Mouse (Mus musculus) limb, embryonic 10.5 days (tissue): ENCODE measurements around the gene Tas2r126. TPM values are rescaled to one million over a fixed set of nuclear protein-coding genes. Genes with fewer than 3 reads are reported as not detected.

Experiments used
- DNase-seq: peaks from one replicate; pipeline ENCODE4 v3.0.0-alpha.2; 2017; ENCODE audit warnings: low spot score
- H3K27ac ChIP-seq: fragments of 300-500 bp; sonication (generic); 2 replicates; pipeline ENCODE4 v1.5.1; 2016; ENCODE audit warnings: mild to moderate bottlenecking
- H3K27me3 ChIP-seq: fragments of 300-500 bp; sonication (generic); 2 replicates; pipeline ENCODE4 v1.6.1; 2016; ENCODE audit warnings: low read depth, mild to moderate bottlenecking; ENCODE audit not compliant: poor library complexity, severe bottlenecking
- H3K36me3 ChIP-seq: fragments of 300-500 bp; sonication (generic); 2 replicates; pipeline ENCODE4 v1.6.1; 2016; ENCODE audit warnings: mild to moderate bottlenecking, moderate library complexity
- H3K4me1 ChIP-seq: fragments of 300-500 bp; sonication (generic); 2 replicates; pipeline ENCODE4 v1.6.1; 2016
- H3K4me3 ChIP-seq: fragments of 300-500 bp; sonication (generic); 2 replicates; pipeline ENCODE4 v1.5.1; 2016; ENCODE audit warnings: mild to moderate bottlenecking, moderate library complexity
- H3K9me3 ChIP-seq: fragments of 300-500 bp; sonication (generic); replicated peaks from 2 replicates; pipeline ENCODE4 v1.6.1; 2016; ENCODE audit warnings: mild to moderate bottlenecking
- WGBS: fragments of 180-500 bp; shearing (Covaris S2); methylation state at CpG from one replicate; pipeline ENCODE4 v1.1.7; 2016; 5-methylcytosine and 5-hydroxymethylcytosine counted together
- polyA plus RNA-seq: library from polyadenylated mRNA; unstranded; fragments of >200 nt; fragmentation: Nextera tagmentation; extraction: Ambion mirVana; gene quantifications from 2 replicates; pipeline ENCODE4 v1.2.1, GENCODE M21; 2016

Gene Tas2r126
- not detected in 2 replicates for polyA plus RNA-seq

GRCm38 (mm10) chr6:42434446-42434845 lies at the start of gene Tas2r126:
Gene Tas2r126 (plus strand): TSS chr6:42434535.
- DNase-seq: no peak
- WGBS: 90% methylated on average over 6 of the region's 6 CpGs
- Histone ChIP-seq H3K4me3 (no peak within 1 kb of the TSS), H3K9me3 (no peaks in the 10 kb centered on the region), H3K4me1 (no peaks in the 10 kb centered on the region), H3K27me3 (no peaks in the 10 kb centered on the region), H3K36me3 (no peaks in the 10 kb centered on the region), H3K27ac (no peak within 1 kb of the TSS)

DNA sequence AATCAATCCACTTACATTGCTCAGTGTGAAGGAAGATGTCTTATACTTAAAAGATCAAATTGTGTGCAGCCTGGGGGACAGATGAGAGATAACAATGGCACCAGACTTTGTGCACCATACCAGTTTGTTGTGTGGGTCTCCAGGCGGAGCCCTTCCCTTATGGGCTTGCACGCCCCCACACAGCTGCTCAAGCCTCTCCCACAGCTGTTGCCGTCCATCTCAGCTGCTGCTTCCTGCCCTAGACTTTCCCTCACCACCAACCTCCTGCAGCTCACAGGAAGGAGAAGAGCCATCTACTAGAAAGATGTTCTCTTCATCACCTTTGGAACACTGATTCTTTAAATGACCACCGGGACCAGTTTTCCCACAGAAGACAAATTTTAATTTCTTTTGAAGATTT lies 48.7 kb upstream of the Tas2r126 start:
- H3K4me1 ChIP-seq: peaks cover 13% of the 10 kb centered on the region
- H3K27ac ChIP-seq: no peak overlapping the region
- H3K36me3 ChIP-seq: no peaks in the 10 kb centered on the region
- H3K27me3 ChIP-seq: no peaks in the 10 kb centered on the region
- DNase-seq: no peak
- H3K9me3 ChIP-seq: no peaks in the 10 kb centered on the region
- H3K4me3 ChIP-seq: no peak overlapping the region
- WGBS: 85% methylated on average over 4 of the region's 4 CpGs

GRCm38 (mm10) chr6:42391796-42392330 lies 42.5 kb upstream of the Tas2r126 start:
- Histone ChIP-seq H3K27me3 (no peaks in the 10 kb centered on the region), H3K36me3 (no peaks in the 10 kb centered on the region), H3K27ac (no peak overlapping the region), H3K4me3 (no peak overlapping the region), H3K9me3 (no peaks in the 10 kb centered on the region), H3K4me1 (peaks cover 8% of the 10 kb centered on the region; the same call in 1 of the 2 replicates)
- WGBS: 29% methylated on average over 2 of the region's 2 CpGs
- no peak for DNase-seq

- H3K4me1 ChIP-seq: peaks cover 8% of the 10 kb centered on the region; the same call in 1 of the 2 replicates
- no peak for DNase-seq
- H3K27me3 ChIP-seq: no peaks in the 10 kb centered on the region
- no peak overlapping the region for H3K27ac ChIP-seq
- H3K9me3 ChIP-seq: no peaks in the 10 kb centered on the region
- H3K4me3 ChIP-seq: no peak overlapping the region
- no peaks in the 10 kb centered on the region for H3K36me3 ChIP-seq
- WGBS: 85% methylated on average over 9 of the region's 9 CpGs
Observed at GRCm38 (mm10) chr6:42395960-42396809, 38.1 kb upstream of the Tas2r126 start.

DNA sequence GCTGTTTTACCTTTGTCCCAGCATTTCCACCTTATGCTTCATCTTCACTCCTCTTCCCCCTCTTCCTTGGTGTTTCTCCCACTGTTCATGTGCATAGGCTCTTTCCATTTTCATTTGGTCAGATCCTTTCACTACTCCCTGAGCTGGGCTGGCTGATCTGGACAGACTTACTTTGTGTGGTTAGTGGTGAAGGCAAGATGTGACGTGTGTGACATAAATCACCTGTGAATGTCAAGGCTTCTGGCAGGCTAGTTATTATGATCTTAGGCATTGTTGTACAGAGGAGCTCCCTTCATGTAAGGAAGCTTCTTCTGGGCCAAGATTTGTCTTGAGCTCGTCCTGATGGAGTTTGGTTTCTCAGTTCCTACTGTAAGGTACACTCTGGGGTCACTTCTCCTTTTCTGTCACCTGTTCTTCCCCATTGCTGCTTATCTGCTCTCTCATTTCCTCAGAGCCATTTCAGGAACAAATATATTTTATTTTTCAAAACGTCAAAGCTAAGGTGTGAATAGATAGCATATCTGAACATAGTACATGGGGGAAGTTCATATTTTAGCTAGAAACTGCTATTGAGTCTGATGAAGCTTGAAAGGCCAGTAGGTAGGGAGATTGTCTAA lies 37.2 kb upstream of the Tas2r126 start:
- Histone ChIP-seq H3K36me3 (no peaks in the 10 kb centered on the region), H3K4me3 (no peak overlapping the region), H3K4me1 (0 out of 2 replicates have a peak, but pooled peaks cover 1% of the 10 kb centered on the region), H3K9me3 (no peaks in the 10 kb centered on the region), H3K27ac (no peak overlapping the region), H3K27me3 (no peaks in the 10 kb centered on the region)
- no peak for DNase-seq
- WGBS: 85% methylated on average over 3 of the region's 3 CpGs

GRCm38 (mm10) chr6:42398285-42398684 lies 36.0 kb upstream of the Tas2r126 start:
- H3K36me3 ChIP-seq: no peaks in the 10 kb centered on the region
- 93% methylated on average over 3 of the region's 3 CpGs for WGBS
- no peaks in the 10 kb centered on the region for H3K27me3 ChIP-seq
- no peak for DNase-seq
- H3K9me3 ChIP-seq: no peaks in the 10 kb centered on the region
- H3K4me3 ChIP-seq: no peak overlapping the region
- H3K27ac ChIP-seq: no peak overlapping the region
- no peaks in the 10 kb centered on the region for H3K4me1 ChIP-seq

GRCm38 (mm10) chr6:42398998-42399397 lies 35.3 kb upstream of the Tas2r126 start:
- no peaks in the 10 kb centered on the region for H3K4me1 ChIP-seq
- H3K9me3 ChIP-seq: no peaks in the 10 kb centered on the region
- H3K4me3 ChIP-seq: no peak overlapping the region
- no peaks in the 10 kb centered on the region for H3K36me3 ChIP-seq
- no peak overlapping the region for H3K27ac ChIP-seq
- H3K27me3 ChIP-seq: no peaks in the 10 kb centered on the region
- WGBS: 94% methylated on average over 1 of the region's 1 CpGs
- DNase-seq: no peak

DNA sequence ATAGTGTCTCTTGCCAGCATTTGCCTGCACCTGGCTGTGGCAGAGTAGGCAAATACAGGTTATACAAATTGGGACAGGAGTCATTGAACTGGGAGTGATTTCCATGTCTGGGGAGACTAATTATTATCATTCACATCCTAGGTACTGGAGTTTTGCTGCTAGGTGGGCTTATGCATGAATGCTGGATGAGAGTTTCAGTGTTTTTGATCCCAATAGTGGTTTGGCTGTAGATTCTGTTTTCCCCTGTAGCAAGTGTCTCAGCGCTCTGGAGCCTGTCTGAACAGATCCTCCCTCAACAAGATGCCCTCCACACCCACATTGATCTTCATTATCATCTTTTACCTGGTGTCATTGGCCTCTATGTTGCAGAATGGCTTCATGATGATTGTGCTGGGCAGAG lies 34.4 kb upstream of the Tas2r126 start, which contains the start of gene Tas2r143:
Gene Tas2r143 (plus strand): TSS at position 301 of the 400 bp plus-strand sequence.
- DNase-seq: no peak
- H3K9me3 ChIP-seq: no peaks in the 10 kb centered on the region
- H3K4me3 ChIP-seq: no peak within 1 kb of the TSS
- no peaks in the 10 kb centered on the region for H3K4me1 ChIP-seq
- H3K27ac ChIP-seq: no peak within 1 kb of the TSS
- WGBS: 91% methylated on average over 1 of the region's 1 CpGs
- H3K27me3 ChIP-seq: no peaks in the 10 kb centered on the region
- no peaks in the 10 kb centered on the region for H3K36me3 ChIP-seq

DNA sequence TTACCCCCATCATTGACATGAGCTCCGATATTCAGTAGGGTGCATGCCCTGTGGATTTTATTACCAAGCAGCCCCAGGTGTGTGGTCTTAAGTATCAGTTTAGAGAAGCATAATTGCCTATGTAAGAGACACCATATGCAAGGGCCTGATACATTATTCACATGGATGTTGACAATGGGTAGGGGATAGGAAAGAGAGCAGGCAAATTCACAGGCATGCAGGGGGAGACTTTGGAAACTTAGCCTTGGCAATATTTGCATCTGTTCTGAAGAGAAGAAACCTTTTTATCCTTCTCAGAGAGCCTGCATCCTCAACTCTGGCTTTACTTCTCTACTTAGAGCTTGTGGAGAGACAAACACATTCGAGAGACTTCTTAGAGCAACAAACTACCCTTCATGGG lies 29.2 kb upstream of the Tas2r126 start, which contains the start of gene Tas2r135:
Gene Tas2r135 (plus strand): TSS at position 301 of the 400 bp plus-strand sequence.
- Histone ChIP-seq H3K4me1 (0 out of 2 replicates have a peak, but pooled peaks cover 5% of the 10 kb centered on the region), H3K36me3 (no peaks in the 10 kb centered on the region), H3K27ac (no peak within 1 kb of the TSS), H3K4me3 (no peak within 1 kb of the TSS), H3K27me3 (no peaks in the 10 kb centered on the region), H3K9me3 (no peaks in the 10 kb centered on the region)
- no peak for DNase-seq
- 81% methylated on average over 2 of the region's 2 CpGs for WGBS

GRCm38 (mm10) chr6:42419443-42419842 lies 14.9 kb upstream of the Tas2r126 start:
- no peaks in the 10 kb centered on the region for H3K27me3 ChIP-seq
- no peaks in the 10 kb centered on the region for H3K4me1 ChIP-seq
- no peak overlapping the region for H3K4me3 ChIP-seq
- no peak overlapping the region for H3K27ac ChIP-seq
- no peaks in the 10 kb centered on the region for H3K36me3 ChIP-seq
- no peak for DNase-seq
- H3K9me3 ChIP-seq: no peaks in the 10 kb centered on the region
- 88% methylated on average over 2 of the region's 2 CpGs for WGBS

- DNase-seq: no peak
- Histone ChIP-seq H3K9me3 (no peaks in the 10 kb centered on the region), H3K27me3 (no peaks in the 10 kb centered on the region), H3K36me3 (no peaks in the 10 kb centered on the region), H3K4me1 (no peaks in the 10 kb centered on the region), H3K4me3 (no peak overlapping the region), H3K27ac (no peak overlapping the region)
- WGBS: 84% methylated on average over 2 of the region's 2 CpGs
Observed at GRCm38 (mm10) chr6:42421439-42421838, 12.9 kb upstream of the Tas2r126 start.

GRCm38 (mm10) chr6:42424472-42424871 lies 9.9 kb upstream of the Tas2r126 start:
- Histone ChIP-seq H3K9me3 (no peaks in the 10 kb centered on the region), H3K27ac (no peak overlapping the region), H3K27me3 (no peaks in the 10 kb centered on the region), H3K36me3 (no peaks in the 10 kb centered on the region), H3K4me3 (no peak overlapping the region), H3K4me1 (no peaks in the 10 kb centered on the region)
- no peak for DNase-seq
- WGBS: 93% methylated on average over 3 of the region's 3 CpGs

DNA sequence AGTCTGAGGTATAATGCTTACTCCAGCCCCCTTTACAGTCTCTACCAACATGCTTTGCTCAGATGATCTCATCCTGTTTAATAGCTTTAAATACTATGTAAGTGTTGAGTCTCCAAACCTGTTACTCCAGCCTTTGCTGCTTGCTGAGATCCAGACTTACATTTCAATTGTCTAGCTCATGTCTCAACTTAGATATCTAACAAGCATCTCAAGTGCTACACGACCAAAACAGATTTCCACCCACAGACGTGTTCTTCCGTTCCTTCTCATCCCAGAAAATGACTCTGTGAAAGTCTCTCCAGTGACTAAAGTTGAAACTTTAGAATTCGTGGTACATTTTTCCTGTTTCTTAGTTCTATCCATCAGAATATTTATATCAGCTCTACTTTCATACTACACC lies 8.0 kb upstream of the Tas2r126 start:
- H3K9me3 ChIP-seq: no peaks in the 10 kb centered on the region
- H3K4me3 ChIP-seq: no peak overlapping the region
- 89% methylated on average over 4 of the region's 4 CpGs for WGBS
- DNase-seq: no peak
- H3K4me1 ChIP-seq: no peaks in the 10 kb centered on the region
- no peaks in the 10 kb centered on the region for H3K27me3 ChIP-seq
- no peak overlapping the region for H3K27ac ChIP-seq
- no peaks in the 10 kb centered on the region for H3K36me3 ChIP-seq
